Mouse (Mus musculus) liver, embryonic 11.5 days (tissue): ENCODE results near the gene Srcin1. TPM values are rescaled to one million over a fixed set of nuclear protein-coding genes. Genes with fewer than 3 reads are reported as not detected.

Experiments used
- ATAC-seq: fragments of 200-750 bp; cut with Nextera tagmentation; replicated peaks from 2 replicates; pipeline ENCODE4 v1.8.0; 2017; ENCODE audit warnings: moderate number of reproducible peaks, mild to moderate bottlenecking, moderate TSS enrichment, moderate library complexity; ENCODE audit not compliant: low FRiP score
- DNase-seq: peaks from one replicate; pipeline ENCODE4 v3.0.0-alpha.2; 2017; ENCODE audit warnings: low spot score
- H3K27ac ChIP-seq: fragments of 300-500 bp; sonication (generic); 2 replicates; pipeline ENCODE4 v1.5.1; 2014; ENCODE audit warnings: mild to moderate bottlenecking, low read depth, low read length, control low read depth
- H3K27me3 ChIP-seq: fragments of 300-500 bp; sonication (generic); replicated peaks from 2 replicates; pipeline ENCODE4 v1.6.1; 2014; ENCODE audit warnings: low read length, mixed read lengths; ENCODE audit not compliant: control insufficient read depth, insufficient read depth
- H3K36me3 ChIP-seq: fragments of 300-500 bp; sonication (generic); 2 replicates; pipeline ENCODE4 v1.6.1; 2014; ENCODE audit warnings: mild to moderate bottlenecking, low read length, moderate library complexity, mixed read lengths; ENCODE audit not compliant: control insufficient read depth, insufficient read depth
- H3K4me1 ChIP-seq: fragments of 300-500 bp; sonication (generic); replicated peaks from 2 replicates; pipeline ENCODE4 v1.6.1; 2014; ENCODE audit warnings: low read length, mixed read lengths; ENCODE audit not compliant: control insufficient read depth, insufficient read depth
- H3K4me2 ChIP-seq: fragments of 300-500 bp; sonication (generic); 2 replicates; pipeline ENCODE4 v1.6.1; 2014; ENCODE audit warnings: mild to moderate bottlenecking, control low read depth, moderate library complexity
- H3K4me3 ChIP-seq: fragments of 300-500 bp; sonication (generic); 2 replicates; pipeline ENCODE4 v1.5.1; 2014; ENCODE audit warnings: low read depth, low read length, control low read depth
- H3K9ac ChIP-seq: fragments of 300-500 bp; sonication (generic); 2 replicates; pipeline ENCODE4 v1.6.1; 2014; ENCODE audit warnings: low read depth, low read length, control low read depth
- H3K9me3 ChIP-seq: fragments of 300-500 bp; sonication (generic); 2 replicates; pipeline ENCODE4 v1.6.1; 2016; ENCODE audit warnings: low read length, inconsistent platforms, mixed read lengths; ENCODE audit not compliant: control insufficient read depth
- WGBS: fragments of 180-500 bp; shearing (Covaris S2); extraction: QIAGEN DNeasy Blood & Tissue Kit; methylation state at CpG from one replicate; pipeline ENCODE4 v1.1.7; 2014; 5-methylcytosine and 5-hydroxymethylcytosine counted together
- polyA plus RNA-seq: library from polyadenylated mRNA; unstranded; fragments of >200 nt; fragmentation: Nextera tagmentation; extraction: Ambion mirVana; gene quantifications from 2 replicates; pipeline ENCODE4 v1.2.1, GENCODE M21; 2014

The Srcin1 gene
- polyA plus RNA-seq, 1 experiment from 2014 or later, result 0.14 TPM

DNA sequence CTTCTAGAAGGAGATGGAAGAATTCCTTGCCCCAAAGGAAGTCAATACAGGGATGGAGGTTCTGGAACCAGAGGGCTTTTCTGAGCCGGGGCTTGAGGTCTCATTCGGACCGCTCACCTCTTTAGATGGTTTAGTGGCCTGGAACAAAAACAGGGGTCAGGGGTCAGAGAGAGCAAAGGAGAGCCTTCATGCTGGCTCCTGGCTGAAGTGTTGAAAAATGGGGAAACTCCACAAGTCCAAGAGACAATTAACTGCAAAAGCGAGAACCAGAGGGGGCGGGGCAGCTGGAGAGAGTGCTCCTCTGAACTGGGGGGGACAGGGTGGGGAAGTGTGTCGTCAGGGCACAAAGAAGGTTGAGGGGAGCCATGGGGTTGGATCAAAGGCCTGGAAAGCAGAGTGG lies 63.5 kb downstream of the Srcin1 start:
- peak overlapping the region; percentile 17 for H3K4me3 ChIP-seq
- H3K9ac ChIP-seq, result no peak overlapping the region
- 66% methylated on average over 6 of the region's 6 CpGs for WGBS
- peak overlapping the region; percentile 57 for H3K4me2 ChIP-seq
- ATAC-seq (no peak), DNase-seq (no peak)
- H3K9me3 ChIP-seq, result no peaks in the 10 kb centered on the region
- no peaks in the 10 kb centered on the region; the same call in 1 of the 2 replicates for H3K27me3 ChIP-seq
- H3K27ac ChIP-seq, result no peak overlapping the region
- 0 out of 2 replicates have a peak, but pooled peaks cover 6% of the 10 kb centered on the region for H3K4me1 ChIP-seq
- H3K36me3 ChIP-seq, result no peaks in the 10 kb centered on the region

DNA sequence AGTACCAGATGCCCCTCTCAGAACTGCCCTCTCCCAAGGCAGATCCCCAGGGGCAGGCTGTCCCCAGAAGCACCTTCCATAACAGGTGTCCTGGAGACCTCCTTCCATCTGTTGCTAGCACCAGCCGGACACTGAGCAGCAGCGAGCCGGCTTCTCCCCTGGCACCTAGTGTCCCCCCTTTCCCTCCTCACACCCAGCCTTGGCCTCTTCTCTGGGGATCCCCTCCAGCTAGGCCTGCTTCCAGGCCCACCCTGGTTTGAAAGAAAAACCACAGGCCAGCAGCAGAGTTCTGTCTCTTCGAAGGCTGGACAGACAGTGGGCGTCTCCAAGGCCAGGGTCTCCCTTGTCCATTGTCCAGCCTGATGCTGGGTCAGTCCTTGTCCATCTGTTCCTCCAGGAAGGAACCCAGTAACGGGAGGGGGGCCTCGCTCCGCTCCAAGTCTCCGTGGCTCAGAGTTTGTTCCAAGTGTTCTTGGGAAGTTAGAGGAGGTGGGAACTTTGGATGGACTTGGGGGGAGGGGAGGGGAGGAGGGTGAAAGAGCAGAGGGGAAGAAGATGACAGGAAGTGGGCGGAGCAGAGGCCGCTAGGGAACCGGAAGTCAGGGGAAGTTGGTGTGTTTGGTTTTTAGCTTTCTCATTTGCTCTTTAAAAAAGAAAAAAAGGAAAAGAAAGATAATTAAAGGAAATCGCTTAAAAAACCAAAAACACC lies 64.2 kb downstream of the Srcin1 start:
- H3K4me1 ChIP-seq, result 0 out of 2 replicates have a peak, but pooled peaks cover 6% of the 10 kb centered on the region
- peak overlapping the region; percentile 34 for H3K9ac ChIP-seq
- H3K9me3 ChIP-seq, result no peaks in the 10 kb centered on the region
- H3K4me3 ChIP-seq, result peak overlapping the region; percentile 17
- H3K4me2 ChIP-seq, result peak overlapping the region; percentile 57
- peak; percentile 42 for ATAC-seq
- no peaks in the 10 kb centered on the region for H3K36me3 ChIP-seq
- H3K27ac ChIP-seq, result peak overlapping the region; percentile 60; the same call in 1 of the 2 replicates
- DNase-seq, result no peak
- H3K27me3 ChIP-seq, result no peaks in the 10 kb centered on the region; the same call in 1 of the 2 replicates
- WGBS, result 31% methylated on average over 13 of the region's 13 CpGs

DNA sequence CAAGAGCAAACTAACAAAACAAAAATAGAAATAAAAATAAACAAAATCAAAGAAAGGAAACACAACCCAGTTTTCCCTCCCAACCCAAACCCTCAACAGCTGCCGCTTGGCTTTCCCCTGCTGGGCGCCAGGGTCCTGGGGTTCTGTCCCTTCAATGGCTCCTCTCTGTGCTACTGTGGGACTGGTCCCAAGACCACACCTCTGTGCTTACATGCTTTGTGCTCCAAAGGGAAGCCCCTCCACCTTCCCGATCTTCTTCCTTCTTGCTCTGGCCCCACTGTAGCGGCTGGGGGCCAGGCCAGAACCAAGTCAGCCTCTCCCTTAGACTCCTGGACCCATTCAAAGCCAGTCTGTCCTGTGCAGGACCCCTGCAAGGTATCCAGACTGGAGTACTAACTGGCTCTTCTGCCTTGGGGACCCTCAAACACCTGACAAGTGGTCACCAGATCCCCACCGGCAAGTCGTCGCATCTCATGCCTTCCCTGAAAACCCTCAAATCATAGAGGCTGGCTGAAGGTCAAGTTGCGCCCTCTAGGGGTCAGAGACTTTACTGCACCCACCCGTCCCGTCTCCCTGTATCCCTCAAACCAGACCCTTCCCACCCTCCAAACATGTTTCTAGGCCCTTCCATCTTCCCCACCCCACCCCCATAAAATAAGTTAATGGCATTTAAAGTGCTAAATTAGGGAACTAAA lies 64.9 kb downstream of the Srcin1 start:
- H3K4me3 ChIP-seq, result peak overlapping the region; percentile 17
- DNase-seq (peak; percentile 76), ATAC-seq (peak; percentile 53)
- H3K4me1 ChIP-seq, result 0 out of 2 replicates have a peak, but pooled peaks cover 6% of the 10 kb centered on the region
- H3K9me3 ChIP-seq, result no peaks in the 10 kb centered on the region
- H3K9ac ChIP-seq, result no peak overlapping the region
- peak overlapping the region; percentile 57 for H3K4me2 ChIP-seq
- WGBS, result 31% methylated on average over 10 of the region's 10 CpGs
- H3K27me3 ChIP-seq, result no peaks in the 10 kb centered on the region; the same call in 1 of the 2 replicates
- H3K27ac ChIP-seq, result no peak overlapping the region
- no peaks in the 10 kb centered on the region for H3K36me3 ChIP-seq

DNA sequence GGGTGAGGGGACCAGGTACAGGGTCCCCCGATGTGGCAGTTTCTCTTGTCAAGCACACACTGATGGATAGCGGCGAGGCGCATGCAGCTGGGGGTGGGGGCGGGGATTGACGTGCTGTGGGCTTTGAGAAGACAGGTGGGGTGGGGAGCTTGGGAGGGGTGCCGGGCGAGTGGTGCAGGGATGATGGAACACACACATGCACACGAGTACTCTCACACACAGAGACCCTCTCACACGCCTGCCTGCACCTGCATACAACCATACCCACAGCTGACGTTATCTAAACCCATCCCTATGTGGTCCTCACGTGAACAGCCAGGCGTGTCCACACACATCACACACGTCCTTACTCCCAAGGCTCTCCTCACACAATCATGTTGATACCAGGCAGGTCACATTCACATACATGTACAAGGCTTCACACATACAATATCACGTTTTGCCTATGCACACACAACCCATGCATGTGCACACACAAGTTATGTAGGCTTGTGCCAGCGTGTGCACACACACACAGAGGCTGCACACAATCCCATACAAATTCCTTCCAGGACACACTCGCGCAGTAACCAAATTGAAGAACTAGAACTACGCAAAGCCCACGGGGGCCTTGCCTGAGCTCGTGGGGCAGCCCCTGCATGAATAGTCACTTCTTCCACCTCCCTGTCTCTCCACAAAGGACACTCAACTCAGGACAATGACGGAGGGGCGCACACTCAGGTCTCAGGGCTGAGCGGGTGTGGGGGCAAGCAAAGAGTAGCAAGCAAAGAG lies 66.1 kb downstream of the Srcin1 start:
- no peaks in the 10 kb centered on the region for H3K9me3 ChIP-seq
- H3K4me2 ChIP-seq, result no peak overlapping the region
- H3K9ac ChIP-seq, result no peak overlapping the region
- H3K36me3 ChIP-seq, result no peaks in the 10 kb centered on the region
- DNase-seq, result no peak
- H3K4me3 ChIP-seq, result no peak overlapping the region
- 76% methylated on average over 24 of the region's 24 CpGs for WGBS
- H3K27ac ChIP-seq, result no peak overlapping the region
- H3K4me1 ChIP-seq, result 0 out of 2 replicates have a peak, but pooled peaks cover 6% of the 10 kb centered on the region
- no peaks in the 10 kb centered on the region; the same call in 1 of the 2 replicates for H3K27me3 ChIP-seq
- ATAC-seq, result no peak

DNA sequence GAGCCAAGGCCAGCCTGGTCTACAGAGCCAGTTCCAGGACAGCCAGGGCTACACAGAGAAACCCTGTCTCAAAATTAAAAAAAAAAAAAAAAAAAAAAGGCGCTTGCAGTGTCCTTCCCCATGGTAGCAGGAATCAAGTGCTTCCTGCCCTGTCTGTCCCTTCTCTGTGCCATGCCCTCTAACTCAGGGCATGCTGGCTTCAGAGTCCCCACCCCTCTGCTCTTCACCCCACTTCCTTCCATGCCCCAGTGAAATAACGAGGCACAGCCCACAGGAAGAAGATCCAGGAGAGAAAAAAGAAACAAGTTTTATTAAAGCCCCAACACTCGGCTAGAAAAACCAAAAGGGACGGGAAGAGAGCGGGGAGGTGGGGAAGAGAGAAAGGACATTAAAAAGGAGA lies 66.9 kb downstream of the Srcin1 start:
- Histone ChIP-seq H3K4me3 (no peak overlapping the region), H3K27ac (no peak overlapping the region), H3K9me3 (no peaks in the 10 kb centered on the region), H3K36me3 (no peaks in the 10 kb centered on the region), H3K27me3 (no peaks in the 10 kb centered on the region; the same call in 1 of the 2 replicates), H3K4me2 (no peak overlapping the region), H3K4me1 (0 out of 2 replicates have a peak, but pooled peaks cover 6% of the 10 kb centered on the region), H3K9ac (no peak overlapping the region)
- DNase-seq, result no peak
- ATAC-seq, result no peak
- 56% methylated on average over 5 of the region's 5 CpGs for WGBS

DNA sequence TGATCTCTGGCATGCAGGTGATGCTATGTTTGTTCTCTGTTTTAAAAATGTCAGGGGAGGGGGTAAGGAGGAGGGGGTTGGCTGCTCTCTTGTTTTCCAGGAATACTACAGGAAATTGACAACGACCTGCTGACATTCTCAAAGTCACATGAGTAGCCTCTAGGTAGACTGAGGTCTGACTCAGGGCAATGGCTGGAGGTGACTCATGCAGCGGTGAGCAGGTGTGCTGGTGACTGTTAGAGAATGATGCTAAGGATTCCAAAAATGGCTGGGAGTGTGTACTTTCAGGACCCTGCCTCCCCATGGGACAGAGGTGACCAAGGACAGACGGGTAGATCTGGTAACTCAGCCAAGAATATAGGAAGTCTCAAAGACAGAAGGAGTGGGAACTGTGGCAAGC lies 67.8 kb downstream of the Srcin1 start:
- H3K9ac ChIP-seq, result no peak overlapping the region
- H3K4me3 ChIP-seq, result no peak overlapping the region
- H3K36me3 ChIP-seq, result no peaks in the 10 kb centered on the region
- H3K4me2 ChIP-seq, result no peak overlapping the region
- H3K27ac ChIP-seq, result no peak overlapping the region
- no peak for ATAC-seq
- H3K4me1 ChIP-seq, result 0 out of 2 replicates have a peak, but pooled peaks cover 6% of the 10 kb centered on the region
- H3K27me3 ChIP-seq, result no peaks in the 10 kb centered on the region; the same call in 1 of the 2 replicates
- 58% methylated on average over 3 of the region's 3 CpGs for WGBS
- DNase-seq, result no peak
- no peaks in the 10 kb centered on the region for H3K9me3 ChIP-seq

DNA sequence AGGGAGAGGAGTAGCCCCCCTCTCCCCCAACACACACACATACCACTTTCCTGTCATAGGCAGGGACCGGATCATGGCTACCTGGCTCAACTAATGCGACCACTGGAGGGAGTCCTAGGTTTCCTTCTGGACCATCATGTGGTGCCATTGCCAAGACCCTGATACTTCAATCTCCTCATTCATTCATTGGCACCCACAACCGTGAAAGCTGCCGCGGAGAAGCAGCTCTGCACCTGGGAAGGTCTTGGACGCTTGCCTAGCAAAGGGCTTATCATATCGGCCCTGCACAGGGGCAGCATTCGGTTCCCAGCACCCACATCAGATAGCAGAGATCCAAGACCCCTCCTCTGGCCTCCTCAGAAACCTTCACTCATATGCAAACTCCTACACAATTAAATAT lies 69.7 kb downstream of the Srcin1 start:
- 43% methylated on average over 8 of the region's 8 CpGs for WGBS
- no peak overlapping the region for H3K4me3 ChIP-seq
- H3K27ac ChIP-seq, result no peak overlapping the region
- peaks cover 5% of the 10 kb centered on the region; the same call in 1 of the 2 replicates for H3K27me3 ChIP-seq
- no peaks in the 10 kb centered on the region for H3K9me3 ChIP-seq
- no peak for DNase-seq
- H3K36me3 ChIP-seq, result no peaks in the 10 kb centered on the region; the same call in 1 of the 2 replicates
- ATAC-seq, result no peak
- H3K4me2 ChIP-seq, result no peak overlapping the region
- 0 out of 2 replicates have a peak, but pooled peaks cover 2% of the 10 kb centered on the region for H3K4me1 ChIP-seq
- no peak overlapping the region for H3K9ac ChIP-seq

DNA sequence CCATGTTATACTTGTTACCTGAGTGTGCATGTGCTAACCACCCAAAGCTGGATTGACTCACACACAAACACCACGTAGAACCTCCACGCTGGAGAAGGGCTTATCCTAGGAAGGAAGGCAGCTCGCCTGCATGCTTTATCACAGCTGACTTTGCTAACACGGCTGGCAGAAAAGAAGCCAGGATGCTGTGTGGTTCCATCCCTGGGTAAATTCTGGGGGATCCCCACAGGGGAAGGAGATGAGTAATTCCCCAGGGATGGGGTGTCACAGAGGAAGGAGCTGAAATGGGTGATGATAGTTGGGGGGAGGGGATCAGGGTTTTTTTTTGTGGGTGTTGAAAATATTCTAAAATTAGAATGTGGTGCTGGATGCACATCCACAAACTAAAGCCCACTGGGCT lies 70.2 kb downstream of the Srcin1 start:
- Histone ChIP-seq H3K4me1 (0 out of 2 replicates have a peak, but pooled peaks cover 3% of the 10 kb centered on the region), H3K36me3 (peaks cover 3% of the 10 kb centered on the region; the same call in 1 of the 2 replicates), H3K4me3 (no peak overlapping the region), H3K27me3 (peaks cover 9% of the 10 kb centered on the region; the same call in 1 of the 2 replicates), H3K9me3 (no peaks in the 10 kb centered on the region), H3K4me2 (no peak overlapping the region), H3K9ac (no peak overlapping the region), H3K27ac (no peak overlapping the region)
- no peak for DNase-seq
- no peak for ATAC-seq
- 74% methylated on average over 4 of the region's 4 CpGs for WGBS
